Mouse (Mus musculus) kidney, postnatal 0 days (tissue): Measurements from ENCODE around the gene Vps35l. TPM values are rescaled to one million over a fixed set of nuclear protein-coding genes. Genes with fewer than 3 reads are reported as not detected.

Experiments used
- ATAC-seq: fragments of 200-750 bp; cut with Nextera tagmentation; replicated peaks from 2 replicates; pipeline ENCODE4 v1.8.0; 2017; ENCODE audit warnings: low read depth, moderate number of reproducible peaks, moderate TSS enrichment, moderate library complexity; ENCODE audit not compliant: low FRiP score
- DNase-seq: peaks from one replicate; pipeline ENCODE4 v3.0.0-alpha.2; 2016; ENCODE audit warnings: low spot score
- H3K27ac ChIP-seq: fragments of 300-500 bp; sonication (generic); 2 replicates; pipeline ENCODE4 v1.5.1; 2014; ENCODE audit warnings: mild to moderate bottlenecking
- H3K27me3 ChIP-seq: fragments of 300-500 bp; sonication (generic); 2 replicates; pipeline ENCODE4 v1.6.1; 2014; ENCODE audit warnings: low read length, mixed read lengths; ENCODE audit not compliant: insufficient read depth
- H3K36me3 ChIP-seq: fragments of 300-500 bp; sonication (generic); 2 replicates; pipeline ENCODE4 v1.6.1; 2014; ENCODE audit warnings: low read length, mixed read lengths; ENCODE audit not compliant: insufficient read depth
- H3K4me1 ChIP-seq: fragments of 300-500 bp; sonication (generic); replicated peaks from 2 replicates; pipeline ENCODE4 v1.6.1; 2014; ENCODE audit warnings: antibody characterized with exemption, low read length, mixed read lengths; ENCODE audit not compliant: insufficient read depth
- H3K4me2 ChIP-seq: fragments of 300-500 bp; sonication (generic); 2 replicates; pipeline ENCODE4 v1.6.1; 2014; ENCODE audit warnings: mild to moderate bottlenecking, low read length, moderate library complexity, mixed read lengths
- H3K4me3 ChIP-seq: fragments of 300-500 bp; sonication (generic); replicated peaks from 2 replicates; pipeline ENCODE4 v1.5.1; 2014; ENCODE audit warnings: low read depth, low read length
- H3K9ac ChIP-seq: fragments of 300-500 bp; sonication (generic); 2 replicates; pipeline ENCODE4 v1.6.1; 2014; ENCODE audit warnings: low read depth, low read length
- H3K9me3 ChIP-seq: fragments of 300-500 bp; sonication (generic); replicated peaks from 2 replicates; pipeline ENCODE4 v1.6.1; 2016; ENCODE audit warnings: low read length, inconsistent platforms, mixed read lengths
- CTCF ChIP-seq: IDR thresholded peaks from 2 replicates; pipeline ENCODE4 v1.5.1; 2016; ENCODE audit warnings: antibody characterized with exemption, low read depth, mild to moderate bottlenecking, moderate library complexity
- WGBS: fragments of 180-500 bp; shearing (Covaris S2); extraction: QIAGEN DNeasy Blood & Tissue Kit; methylation state at CpG from one replicate; pipeline ENCODE4 v1.1.7; 2014; 5-methylcytosine and 5-hydroxymethylcytosine counted together
- polyA plus RNA-seq: library from polyadenylated mRNA; unstranded; fragments of >200 nt; fragmentation: Nextera tagmentation; extraction: Ambion mirVana; gene quantifications from 2 replicates; pipeline ENCODE4 v1.2.1, GENCODE M21; 2015

The Vps35l gene
- polyA plus RNA-seq, 1 experiment from 2014 or later, result 59.0 TPM

DNA sequence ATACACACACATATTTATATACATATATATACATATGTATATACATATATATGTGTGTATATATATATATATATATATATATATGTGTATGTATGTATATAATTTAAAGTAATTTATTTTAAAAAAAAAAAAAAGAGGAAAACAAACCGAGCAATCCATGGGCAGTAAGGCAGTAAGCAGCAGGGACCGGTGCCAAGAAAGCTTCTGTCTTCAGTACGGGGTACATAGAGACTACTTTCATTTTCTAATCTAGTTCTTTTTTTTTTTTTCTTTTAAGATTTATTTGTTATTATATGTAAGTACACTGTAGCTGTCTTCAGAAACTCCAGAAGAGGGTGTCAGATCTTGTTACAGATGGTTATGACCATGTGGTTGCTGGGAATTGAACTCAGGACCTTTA is 61.8 kb downstream of the Vps35l start:
- WGBS, result 78% methylated on average over 3 of the region's 3 CpGs
- no peaks in the 10 kb centered on the region for H3K27me3 ChIP-seq
- no peak overlapping the region for H3K9ac ChIP-seq
- TF ChIP-seq CTCF, result no peak
- DNase-seq (no peak), ATAC-seq (no peak)
- no peak overlapping the region for H3K4me3 ChIP-seq
- no peak overlapping the region for H3K27ac ChIP-seq
- no peak overlapping the region for H3K4me2 ChIP-seq
- peaks cover 15% of the 10 kb centered on the region; the same call in 1 of the 2 replicates for H3K36me3 ChIP-seq
- no peaks in the 10 kb centered on the region for H3K4me1 ChIP-seq
- H3K9me3 ChIP-seq, result no peaks in the 10 kb centered on the region

DNA sequence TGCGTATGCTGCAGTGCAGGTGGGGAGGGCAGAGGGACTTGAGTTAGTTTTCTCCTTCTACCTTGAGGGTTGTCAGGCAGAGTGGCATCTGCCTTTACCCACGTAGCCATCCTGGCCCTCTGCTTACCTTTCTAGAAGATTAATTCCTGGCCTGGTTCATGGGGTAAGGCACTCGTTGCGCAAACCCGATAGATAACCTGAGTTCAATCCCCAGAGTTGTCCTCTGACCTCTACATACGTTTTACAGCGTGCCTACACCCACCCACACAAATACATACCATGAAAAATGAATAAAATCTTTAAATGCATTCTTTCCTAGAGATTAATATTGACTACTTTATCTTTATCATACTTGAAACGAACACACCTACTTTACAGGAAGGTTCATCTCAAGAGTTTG is 63.4 kb downstream of the Vps35l start:
- no peak for DNase-seq
- Histone ChIP-seq H3K9ac (no peak overlapping the region), H3K27me3 (no peaks in the 10 kb centered on the region), H3K9me3 (no peaks in the 10 kb centered on the region), H3K4me2 (no peak overlapping the region), H3K27ac (no peak overlapping the region), H3K36me3 (peaks cover 10% of the 10 kb centered on the region; the same call in 1 of the 2 replicates), H3K4me3 (no peak overlapping the region), H3K4me1 (no peaks in the 10 kb centered on the region)
- 91% methylated on average over 8 of the region's 8 CpGs for WGBS
- ATAC-seq, result no peak
- TF ChIP-seq CTCF, result no peak

GRCm38 (mm10) chr7:118806631-118807411 is 66.8 kb downstream of the Vps35l start:
- 0 out of 2 replicates have a peak overlapping the region, but pooled peaks have one; percentile 2 for H3K27ac ChIP-seq
- no peaks in the 10 kb centered on the region for H3K27me3 ChIP-seq
- no peak overlapping the region for H3K4me3 ChIP-seq
- DNase-seq, result no peak
- H3K4me2 ChIP-seq, result no peak overlapping the region
- no peak for ATAC-seq
- TF ChIP-seq CTCF, result no peak
- no peaks in the 10 kb centered on the region for H3K4me1 ChIP-seq
- 67% methylated on average over 16 of the region's 16 CpGs for WGBS
- no peaks in the 10 kb centered on the region for H3K9me3 ChIP-seq
- peaks cover 10% of the 10 kb centered on the region; the same call in 1 of the 2 replicates for H3K36me3 ChIP-seq
- no peak overlapping the region for H3K9ac ChIP-seq

DNA sequence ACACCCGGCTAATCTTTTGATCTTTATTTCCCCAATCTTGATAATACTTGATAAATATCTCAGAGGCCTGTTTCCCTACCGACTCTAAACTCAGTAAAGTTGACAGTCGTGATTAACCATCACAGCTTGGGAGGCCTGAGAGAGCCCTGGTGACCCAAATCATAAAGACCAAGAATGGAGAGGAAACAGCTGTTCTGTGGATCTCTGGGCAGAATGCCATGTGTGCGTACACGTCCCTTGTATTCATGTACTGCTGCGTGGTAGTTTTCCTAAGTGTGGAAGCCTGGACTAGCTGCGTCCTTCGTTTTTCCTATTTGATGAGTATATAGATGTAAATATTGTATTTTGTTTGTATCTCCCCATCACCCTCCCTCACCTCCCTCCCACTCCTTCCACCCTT is 67.9 kb downstream of the Vps35l start:
- WGBS, result 52% methylated on average over 8 of the region's 8 CpGs
- H3K4me1 ChIP-seq, result no peaks in the 10 kb centered on the region
- peak; percentile 76; the same call in 1 of the 2 replicates for ATAC-seq
- no peak overlapping the region for H3K27ac ChIP-seq
- no peak overlapping the region for H3K9ac ChIP-seq
- H3K27me3 ChIP-seq, result no peaks in the 10 kb centered on the region
- 0 out of 2 replicates have a peak, but pooled peaks cover 7% of the 10 kb centered on the region for H3K36me3 ChIP-seq
- H3K4me3 ChIP-seq, result no peak overlapping the region
- H3K9me3 ChIP-seq, result no peaks in the 10 kb centered on the region
- no peak overlapping the region for H3K4me2 ChIP-seq
- peak; percentile 85 for DNase-seq
- no peak for TF ChIP-seq CTCF

- H3K27me3 ChIP-seq, result no peaks in the 10 kb centered on the region
- TF ChIP-seq CTCF, result no peak
- H3K4me1 ChIP-seq, result no peaks in the 10 kb centered on the region
- no peak overlapping the region for H3K9ac ChIP-seq
- WGBS, result 79% methylated on average over 12 of the region's 12 CpGs
- H3K4me3 ChIP-seq, result no peak overlapping the region
- H3K4me2 ChIP-seq, result no peak overlapping the region
- no peaks in the 10 kb centered on the region for H3K9me3 ChIP-seq
- no peak overlapping the region for H3K27ac ChIP-seq
- no peak for DNase-seq
- ATAC-seq, result no peak
- 0 out of 2 replicates have a peak, but pooled peaks cover 19% of the 10 kb centered on the region for H3K36me3 ChIP-seq
These were observed 71.5 kb downstream of the Vps35l start for GRCm38 (mm10) chr7:118811407-118812106.

DNA sequence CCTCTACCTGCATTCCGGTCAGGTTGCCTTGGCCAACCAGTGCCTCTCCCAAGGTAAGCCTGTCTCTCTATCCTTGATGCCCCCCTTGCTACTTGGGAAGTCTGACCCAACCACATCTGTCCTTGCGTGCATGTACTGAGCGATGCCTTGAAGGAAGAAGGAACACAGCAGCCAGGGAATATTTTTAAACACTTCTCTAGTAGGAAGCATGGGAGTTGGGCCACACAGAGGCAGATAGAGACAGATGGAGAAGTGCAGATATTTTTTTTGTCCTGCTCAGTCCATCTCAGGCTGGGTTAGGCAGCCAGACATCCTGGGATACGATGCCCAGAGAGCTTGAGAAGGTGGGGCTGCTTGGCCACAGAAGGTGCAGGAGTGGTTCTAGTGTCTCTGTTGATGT is 73.6 kb downstream of the Vps35l start:
- Histone ChIP-seq H3K9ac (no peak overlapping the region), H3K27ac (no peak overlapping the region), H3K4me2 (no peak overlapping the region), H3K27me3 (no peaks in the 10 kb centered on the region), H3K4me3 (no peak overlapping the region), H3K9me3 (no peaks in the 10 kb centered on the region), H3K36me3 (0 out of 2 replicates have a peak, but pooled peaks cover 27% of the 10 kb centered on the region), H3K4me1 (no peaks in the 10 kb centered on the region)
- 94% methylated on average over 4 of the region's 4 CpGs for WGBS
- TF ChIP-seq CTCF, result no peak
- DNase-seq (no peak), ATAC-seq (no peak)
